Mouse (Mus musculus): ENCODE data around the gene Zdhhc13. TPM values are rescaled to one million over a fixed set of nuclear protein-coding genes. Genes with fewer than 3 reads are reported as not detected.

Gene Zdhhc13
- total and polyA plus RNA-seq, 2 experiments from 2014 or later, result 22.6 to 43.3 TPM

GRCm38 (mm10) chr7:48836949-48837348, 48.1 kb downstream of the Zdhhc13 start:
- no peak overlapping the region for H3K9ac ChIP-seq (replicated peaks; ENCODE audit: low read length)
- H3K4me3 ChIP-seq (ENCODE audit: low read length), result no peak overlapping the region
- no peaks in the 10 kb centered on the region for H3K36me3 ChIP-seq (ENCODE audit: insufficient read depth, low read length)
- DNase-seq (ENCODE audit: low spot score), result no peak
- no peak for ATAC-seq
- TF ChIP-seq CTCF (IDR thresholded peaks at IDR 0.05; ENCODE audit: low read depth), result no peak
- H3K9me3 ChIP-seq (ENCODE audit: low read length), result no peaks in the 10 kb centered on the region
- 78% methylated on average over 6 of the region's 6 CpGs for WGBS
- H3K4me1 ChIP-seq (ENCODE audit: insufficient read depth, low read length), result peaks cover 15% of the 10 kb centered on the region
- no peak overlapping the region for H3K4me2 ChIP-seq (ENCODE audit: low read depth, low read length)
- no peak overlapping the region for H3K27ac ChIP-seq
- no peaks in the 10 kb centered on the region for H3K27me3 ChIP-seq (ENCODE audit: insufficient read depth, low read length)

- no peak overlapping the region for H3K4me2 ChIP-seq (ENCODE audit: low read depth, low read length)
- TF ChIP-seq CTCF (IDR thresholded peaks at IDR 0.05; ENCODE audit: low read depth), result peak; percentile 28; the same call in 1 of the 2 replicates
- no peaks in the 10 kb centered on the region for H3K36me3 ChIP-seq (ENCODE audit: insufficient read depth, low read length)
- 69% methylated on average over 2 of the region's 2 CpGs for WGBS
- no peak overlapping the region for H3K27ac ChIP-seq
- H3K4me3 ChIP-seq (ENCODE audit: low read length), result no peak overlapping the region
- DNase-seq (ENCODE audit: low spot score) (no peak), ATAC-seq (no peak)
- no peak overlapping the region for H3K9ac ChIP-seq (replicated peaks; ENCODE audit: low read length)
- H3K27me3 ChIP-seq (ENCODE audit: insufficient read depth, low read length), result no peaks in the 10 kb centered on the region
- H3K4me1 ChIP-seq (ENCODE audit: insufficient read depth, low read length), result peaks cover 15% of the 10 kb centered on the region
- H3K9me3 ChIP-seq (ENCODE audit: low read length), result no peaks in the 10 kb centered on the region
Observed at GRCm38 (mm10) chr7:48838434-48838833, 49.6 kb downstream of the Zdhhc13 start.

- H3K4me1 ChIP-seq (ENCODE audit: insufficient read depth, low read length), result peaks cover under 1% of the 10 kb centered on the region; the same call in 1 of the 2 replicates
- no peak for TF ChIP-seq CTCF (IDR thresholded peaks at IDR 0.05; ENCODE audit: low read depth)
- H3K36me3 ChIP-seq (ENCODE audit: insufficient read depth, low read length), result no peaks in the 10 kb centered on the region
- no peak overlapping the region for H3K9ac ChIP-seq (replicated peaks; ENCODE audit: low read length)
- no peak overlapping the region for H3K4me3 ChIP-seq (ENCODE audit: low read length)
- no peak overlapping the region for H3K27ac ChIP-seq
- no peak overlapping the region for H3K4me2 ChIP-seq (ENCODE audit: low read depth, low read length)
- 88% methylated on average over 2 of the region's 2 CpGs for WGBS
- no peak for ATAC-seq
- H3K27me3 ChIP-seq (ENCODE audit: insufficient read depth, low read length), result no peaks in the 10 kb centered on the region
- no peaks in the 10 kb centered on the region for H3K9me3 ChIP-seq (ENCODE audit: low read length)
- DNase-seq (ENCODE audit: low spot score), result no peak
Observed at GRCm38 (mm10) chr7:48840545-48840944, 51.7 kb downstream of the Zdhhc13 start.

GRCm38 (mm10) chr7:48841538-48841937, 52.7 kb downstream of the Zdhhc13 start:
- no peaks in the 10 kb centered on the region for H3K36me3 ChIP-seq (ENCODE audit: insufficient read depth, low read length)
- WGBS, result 74% methylated on average over 4 of the region's 4 CpGs
- H3K4me2 ChIP-seq (ENCODE audit: low read depth, low read length), result no peak overlapping the region
- no peak overlapping the region for H3K9ac ChIP-seq (replicated peaks; ENCODE audit: low read length)
- H3K4me3 ChIP-seq (ENCODE audit: low read length), result no peak overlapping the region
- H3K9me3 ChIP-seq (ENCODE audit: low read length), result no peaks in the 10 kb centered on the region
- ATAC-seq (no peak), DNase-seq (ENCODE audit: low spot score) (no peak)
- H3K4me1 ChIP-seq (ENCODE audit: insufficient read depth, low read length), result no peaks in the 10 kb centered on the region
- H3K27me3 ChIP-seq (ENCODE audit: insufficient read depth, low read length), result no peaks in the 10 kb centered on the region
- TF ChIP-seq CTCF (IDR thresholded peaks at IDR 0.05; ENCODE audit: low read depth), result no peak
- no peak overlapping the region for H3K27ac ChIP-seq

- no peaks in the 10 kb centered on the region for H3K4me1 ChIP-seq (ENCODE audit: insufficient read depth, low read length)
- no peak overlapping the region for H3K4me3 ChIP-seq (ENCODE audit: low read length)
- H3K27ac ChIP-seq, result no peak overlapping the region
- TF ChIP-seq CTCF (IDR thresholded peaks at IDR 0.05; ENCODE audit: low read depth), result no peak
- DNase-seq (ENCODE audit: low spot score) (no peak), ATAC-seq (no peak)
- 65% methylated on average over 3 of the region's 3 CpGs for WGBS
- H3K9ac ChIP-seq (replicated peaks; ENCODE audit: low read length), result no peak overlapping the region
- H3K4me2 ChIP-seq (ENCODE audit: low read depth, low read length), result no peak overlapping the region
- H3K36me3 ChIP-seq (ENCODE audit: insufficient read depth, low read length), result no peaks in the 10 kb centered on the region
- H3K9me3 ChIP-seq (ENCODE audit: low read length), result no peaks in the 10 kb centered on the region
- no peaks in the 10 kb centered on the region for H3K27me3 ChIP-seq (ENCODE audit: insufficient read depth, low read length)
Observed at GRCm38 (mm10) chr7:48842353-48842752, 53.5 kb downstream of the Zdhhc13 start.

GRCm38 (mm10) chr7:48843541-48843940, 54.7 kb downstream of the Zdhhc13 start:
- no peak overlapping the region for H3K4me2 ChIP-seq (ENCODE audit: low read depth, low read length)
- 87% methylated on average over 5 of the region's 5 CpGs for WGBS
- no peak overlapping the region for H3K9ac ChIP-seq (replicated peaks; ENCODE audit: low read length)
- no peak for TF ChIP-seq CTCF (IDR thresholded peaks at IDR 0.05; ENCODE audit: low read depth)
- ATAC-seq (no peak), DNase-seq (ENCODE audit: low spot score) (no peak)
- H3K27ac ChIP-seq, result no peak overlapping the region
- no peaks in the 10 kb centered on the region for H3K27me3 ChIP-seq (ENCODE audit: insufficient read depth, low read length)
- H3K4me3 ChIP-seq (ENCODE audit: low read length), result no peak overlapping the region
- no peaks in the 10 kb centered on the region for H3K4me1 ChIP-seq (ENCODE audit: insufficient read depth, low read length)
- H3K9me3 ChIP-seq (ENCODE audit: low read length), result no peaks in the 10 kb centered on the region
- H3K36me3 ChIP-seq (ENCODE audit: insufficient read depth, low read length), result no peaks in the 10 kb centered on the region

- Histone ChIP-seq H3K9ac (replicated peaks; ENCODE audit: low read length) (no peak overlapping the region), H3K27me3 (ENCODE audit: insufficient read depth, low read length) (no peaks in the 10 kb centered on the region), H3K27ac (no peak overlapping the region), H3K36me3 (ENCODE audit: insufficient read depth, low read length) (no peaks in the 10 kb centered on the region), H3K9me3 (ENCODE audit: low read length) (no peaks in the 10 kb centered on the region), H3K4me3 (ENCODE audit: low read length) (no peak overlapping the region), H3K4me2 (ENCODE audit: low read depth, low read length) (no peak overlapping the region), H3K4me1 (ENCODE audit: insufficient read depth, low read length) (no peaks in the 10 kb centered on the region)
- WGBS, result 89% methylated on average over 12 of the region's 12 CpGs
- DNase-seq (ENCODE audit: low spot score), result no peak
- TF ChIP-seq CTCF (IDR thresholded peaks at IDR 0.05; ENCODE audit: low read depth), result no peak
- no peak for ATAC-seq
Observed at GRCm38 (mm10) chr7:48845213-48845973, 56.6 kb downstream of the Zdhhc13 start.
